Mouse (Mus musculus) myocyte (in vitro differentiated cells): ENCODE measurements around the gene Fcor. TPM values are rescaled to one million over a fixed set of nuclear protein-coding genes. Genes with fewer than 3 reads are reported as not detected.

ENCODE experiments used
- H3K27me3 ChIP-seq: one replicate; pipeline ENCODE4 v1.6.1; 2011; ENCODE audit not compliant: control insufficient read depth, insufficient read depth, insufficient read length
- H3K36me3 ChIP-seq: one replicate; pipeline ENCODE4 v1.6.1; 2011; ENCODE audit not compliant: control insufficient read depth, insufficient read depth
- H3K4me2 ChIP-seq: one replicate; pipeline ENCODE4 v1.6.1; 2011; ENCODE audit warnings: low read depth, control low read depth
- H3K4me3 ChIP-seq: one replicate; pipeline ENCODE4 v1.5.1; 2011; ENCODE audit warnings: mild to moderate bottlenecking, control low read depth, moderate library complexity
- H3K79me2 ChIP-seq: one replicate; pipeline ENCODE4 v1.6.1; 2011; ENCODE audit not compliant: control insufficient read depth, insufficient read depth
- H3ac ChIP-seq: one replicate; pipeline ENCODE4 v1.6.1; 2011; ENCODE audit not compliant: control insufficient read depth, insufficient read length
- CEBPB ChIP-seq: IDR thresholded peaks from 2 replicates; pipeline ENCODE4 v1.6.1; 2011; ENCODE audit warnings: mild to moderate bottlenecking, moderate library complexity; ENCODE audit not compliant: poor library complexity, insufficient read depth, severe bottlenecking
- E2F4 ChIP-seq: IDR thresholded peaks from one replicate; pipeline ENCODE4 v1.6.1; 2011; ENCODE audit warnings: mild to moderate bottlenecking, control low read depth, moderate library complexity; ENCODE audit not compliant: insufficient read depth
- MAX ChIP-seq: IDR thresholded peaks from one replicate; pipeline ENCODE4 v1.6.1; 2011; ENCODE audit warnings: low read depth, mild to moderate bottlenecking, control low read depth
- MYOD1 ChIP-seq, 3 experiments: IDR thresholded peaks; one replicate each; pipeline ENCODE4 v1.6.1; 2011; ENCODE audit warnings: control low read depth in 2 of 3, low read depth in 2 of 3, mild to moderate bottlenecking in 2 of 3, moderate library complexity in 1 of 3; ENCODE audit not compliant: insufficient read length in 2 of 3, control insufficient read depth in 1 of 3
- MYOG ChIP-seq, 3 experiments: IDR thresholded peaks; one replicate each; pipeline ENCODE4 v1.6.1; 2011; ENCODE audit warnings: control low read depth in 2 of 3, low read depth in 2 of 3, mild to moderate bottlenecking in 2 of 3; ENCODE audit not compliant: insufficient read length in 2 of 3, control insufficient read depth in 1 of 3, insufficient read depth in 1 of 3
- POLR2A ChIP-seq: IDR thresholded peaks from one replicate; pipeline ENCODE4 v1.6.1; 2011; ENCODE audit warnings: low read depth, mild to moderate bottlenecking, control low read depth, moderate library complexity; ENCODE audit not compliant: insufficient read length
- POLR2AphosphoS2 ChIP-seq: IDR thresholded peaks from one replicate; pipeline ENCODE4 v1.6.1; 2011; ENCODE audit warnings: low read depth, control low read depth; ENCODE audit not compliant: insufficient read length
- REST ChIP-seq: IDR thresholded peaks from one replicate; pipeline ENCODE4 v1.6.1; 2011; ENCODE audit warnings: mild to moderate bottlenecking, control low read depth, moderate library complexity; ENCODE audit not compliant: insufficient read depth, insufficient read length
- SRF ChIP-seq: IDR thresholded peaks from one replicate; pipeline ENCODE4 v1.6.1; 2011; ENCODE audit warnings: low read depth; ENCODE audit not compliant: control insufficient read depth, insufficient read length
- TCF12 ChIP-seq: IDR thresholded peaks from one replicate; pipeline ENCODE4 v1.6.1; 2011; ENCODE audit warnings: mild to moderate bottlenecking, control low read depth; ENCODE audit not compliant: poor library complexity, insufficient read depth, severe bottlenecking
- TCF3 ChIP-seq: IDR thresholded peaks from one replicate; pipeline ENCODE4 v1.6.1; 2011; ENCODE audit warnings: low read depth, control low read depth; ENCODE audit not compliant: insufficient read length
- USF1 ChIP-seq: IDR thresholded peaks from one replicate; pipeline ENCODE4 v1.6.1; 2011; ENCODE audit warnings: low read depth, mild to moderate bottlenecking, control low read depth, moderate library complexity
- polyA plus RNA-seq: library from polyadenylated mRNA; unstranded; fragments of >200 nt; fragmentation: generic; extraction: Trizol; gene quantifications from one replicate; pipeline ENCODE4 v1.2.1, GENCODE M21; 2012; ENCODE audit warnings: missing spikeins

The Fcor gene
- polyA plus RNA-seq, 1 experiment, result 0.32 TPM

DNA sequence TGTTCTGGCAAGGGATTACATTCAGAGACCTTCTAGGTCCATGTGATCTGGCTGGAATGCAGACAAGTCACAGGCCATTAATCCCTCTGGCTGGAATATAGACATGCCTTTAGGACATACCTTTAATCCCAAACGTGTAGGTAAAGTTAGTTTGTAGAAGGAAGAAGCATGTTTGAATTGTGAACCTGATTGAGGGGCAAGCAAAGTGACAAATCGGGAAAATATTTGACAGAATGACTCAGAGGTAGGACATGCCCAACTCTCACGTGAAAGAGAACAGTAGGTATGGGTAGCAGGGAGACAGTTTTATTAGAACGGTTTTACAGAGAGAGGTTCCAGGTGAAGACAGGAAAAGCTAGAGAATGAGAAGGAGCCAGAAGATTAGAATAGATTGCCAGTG lies 24.6 kb downstream of the Fcor start:
- no peak overlapping the region for H3K4me3 ChIP-seq
- no peak for TF ChIP-seq E2F4
- TF ChIP-seq REST, result no peak
- TF ChIP-seq MAX, result no peak
- no peak for TF ChIP-seq SRF
- TF ChIP-seq CEBPB, result no peak
- TF ChIP-seq MYOG (IDR thresholded peaks at IDR 0.05; ENCODE audit: control insufficient read depth in 1 of 3, insufficient read depth in 1 of 3, insufficient read length in 2 of 3, low read depth in 2 of 3), result no peak
- no peak for TF ChIP-seq TCF12
- TF ChIP-seq TCF3, result no peak
- TF ChIP-seq POLR2A, result no peak
- TF ChIP-seq POLR2AphosphoS2, result no peak
- no peaks in the 10 kb centered on the region for H3K36me3 ChIP-seq
- no peaks in the 10 kb centered on the region for H3K79me2 ChIP-seq
- no peak overlapping the region for H3K4me2 ChIP-seq
- no peaks in the 10 kb centered on the region for H3K27me3 ChIP-seq
- no peak overlapping the region for H3ac ChIP-seq

DNA sequence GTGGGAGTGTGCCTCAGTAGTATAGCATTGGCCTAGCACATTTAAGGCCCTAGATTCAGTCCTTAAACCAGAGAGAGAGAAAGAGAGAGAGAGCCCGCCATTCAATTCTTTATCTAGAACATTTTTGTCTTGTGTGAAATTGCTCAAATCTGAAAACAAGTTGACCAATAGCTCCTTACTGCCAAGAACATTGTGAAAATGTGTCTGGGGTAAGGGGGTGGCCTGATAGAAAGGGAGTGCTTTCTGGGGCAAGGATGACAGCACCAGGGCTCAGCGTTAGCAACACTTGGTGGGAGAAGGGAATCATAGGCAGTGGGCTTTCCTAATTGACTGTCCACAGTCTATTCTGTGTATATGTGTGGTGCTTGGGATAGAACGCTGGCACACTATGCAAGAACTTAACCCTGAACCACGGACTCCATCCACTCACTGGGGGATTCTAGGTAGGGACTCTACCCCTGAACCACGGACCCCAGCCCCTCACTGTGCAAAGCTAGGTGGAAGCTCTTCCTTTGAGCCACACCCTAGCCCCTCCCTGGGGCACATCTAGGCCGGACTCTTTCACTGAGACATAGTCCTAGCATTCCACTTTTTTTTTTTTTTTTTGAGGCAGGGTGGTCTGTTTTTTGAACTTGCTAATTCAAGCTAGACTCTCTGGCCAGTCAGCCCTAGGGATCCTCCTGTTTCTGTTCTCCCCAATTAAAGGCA lies 25.2 kb downstream of the Fcor start:
- Histone ChIP-seq H3K4me3 (no peak overlapping the region), H3ac (no peak overlapping the region), H3K36me3 (no peaks in the 10 kb centered on the region), H3K4me2 (no peak overlapping the region), H3K27me3 (no peaks in the 10 kb centered on the region), H3K79me2 (no peaks in the 10 kb centered on the region)
- TF ChIP-seq MAX, result no peak
- no peak for TF ChIP-seq POLR2A
- no peak for TF ChIP-seq POLR2AphosphoS2
- no peak for TF ChIP-seq CEBPB
- TF ChIP-seq MYOG (IDR thresholded peaks at IDR 0.05; ENCODE audit: control insufficient read depth in 1 of 3, insufficient read depth in 1 of 3, insufficient read length in 2 of 3, low read depth in 2 of 3), result no peak
- TF ChIP-seq MYOD1 (IDR thresholded peaks at IDR 0.05; ENCODE audit: control insufficient read depth in 1 of 3, insufficient read length in 2 of 3, low read depth in 2 of 3), result no peak
- no peak for TF ChIP-seq REST
- no peak for TF ChIP-seq SRF
- no peak for TF ChIP-seq E2F4
- TF ChIP-seq TCF12, result no peak
- no peak for TF ChIP-seq USF1
- TF ChIP-seq TCF3, result no peak

DNA sequence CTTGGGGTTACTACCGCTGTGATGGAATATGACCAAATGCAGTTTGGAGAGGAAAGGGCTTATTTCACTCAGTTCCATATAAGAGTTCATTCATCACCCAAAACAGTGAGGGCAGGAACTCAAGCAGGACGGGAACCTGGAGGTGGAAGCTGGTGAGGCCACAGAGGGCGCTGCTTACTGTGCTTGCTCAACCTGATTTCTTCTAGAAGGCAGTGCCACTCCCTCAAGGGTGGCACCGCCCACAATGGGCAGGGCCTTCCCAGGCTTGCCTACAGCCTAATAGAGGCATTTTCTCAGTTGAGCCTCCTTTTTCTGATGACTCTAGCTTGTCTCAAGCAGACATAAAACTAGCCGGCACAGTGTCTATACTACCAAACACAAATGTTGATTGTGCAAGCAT lies 26.4 kb downstream of the Fcor start:
- no peak for TF ChIP-seq E2F4
- no peak for TF ChIP-seq USF1
- no peak for TF ChIP-seq POLR2A
- no peak for TF ChIP-seq TCF12
- no peak for TF ChIP-seq TCF3
- TF ChIP-seq POLR2AphosphoS2, result no peak
- no peak for TF ChIP-seq CEBPB
- no peak for TF ChIP-seq REST
- no peak for TF ChIP-seq MAX
- no peak for TF ChIP-seq SRF
- no peak for TF ChIP-seq MYOG (IDR thresholded peaks at IDR 0.05; ENCODE audit: control insufficient read depth in 1 of 3, insufficient read depth in 1 of 3, insufficient read length in 2 of 3, low read depth in 2 of 3)
- no peak for TF ChIP-seq MYOD1 (IDR thresholded peaks at IDR 0.05; ENCODE audit: control insufficient read depth in 1 of 3, insufficient read length in 2 of 3, low read depth in 2 of 3)
- no peak overlapping the region for H3ac ChIP-seq
- no peaks in the 10 kb centered on the region for H3K27me3 ChIP-seq
- H3K79me2 ChIP-seq, result no peaks in the 10 kb centered on the region
- H3K36me3 ChIP-seq, result no peaks in the 10 kb centered on the region
- no peak overlapping the region for H3K4me3 ChIP-seq
- no peak overlapping the region for H3K4me2 ChIP-seq

DNA sequence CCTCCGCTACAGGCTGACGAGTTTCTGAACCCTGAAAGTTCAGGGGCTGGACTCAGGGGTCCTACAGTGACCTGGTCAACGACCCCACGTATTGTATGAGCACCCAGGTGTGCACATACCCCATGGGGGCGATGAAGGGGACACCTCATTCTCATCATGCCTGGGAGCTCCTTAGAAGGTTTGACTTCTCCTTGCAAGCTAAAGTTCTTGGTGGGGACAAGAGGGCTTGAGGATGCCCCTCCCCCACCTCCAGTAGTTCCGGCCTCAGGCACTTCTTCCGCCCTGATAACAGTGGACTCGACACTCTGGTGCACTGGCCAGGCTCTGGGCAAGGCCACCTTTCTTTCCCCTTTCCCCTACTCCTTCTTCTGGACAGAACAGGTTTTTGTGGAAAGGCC lies 40.7 kb downstream of the Fcor start:
- peaks cover 8% of the 10 kb centered on the region for H3K27me3 ChIP-seq
- H3K4me3 ChIP-seq, result peak overlapping the region; percentile 24
- no peak overlapping the region for H3ac ChIP-seq
- H3K4me2 ChIP-seq, result peak overlapping the region; percentile 74
- no peaks in the 10 kb centered on the region for H3K36me3 ChIP-seq
- H3K79me2 ChIP-seq, result no peaks in the 10 kb centered on the region
- TF ChIP-seq CEBPB (no peak), MYOD1 (IDR thresholded peaks at IDR 0.05; ENCODE audit: control insufficient read depth in 1 of 3, insufficient read length in 2 of 3, low read depth in 2 of 3) (no peak), POLR2A (no peak), SRF (no peak), E2F4 (no peak), TCF3 (no peak), MYOG (IDR thresholded peaks at IDR 0.05; ENCODE audit: control insufficient read depth in 1 of 3, insufficient read depth in 1 of 3, insufficient read length in 2 of 3, low read depth in 2 of 3) (no peak)
